Mouse (Mus musculus): ENCODE data around the gene Svbp. TPM values are rescaled to one million over a fixed set of nuclear protein-coding genes. Genes with fewer than 3 reads are reported as not detected.

Gene Svbp
- 290 and 301 TPM in 2 replicates for polyA plus RNA-seq (2014; fragmentation: Nextera tagmentation; extraction: Ambion mirVana)

DNA sequence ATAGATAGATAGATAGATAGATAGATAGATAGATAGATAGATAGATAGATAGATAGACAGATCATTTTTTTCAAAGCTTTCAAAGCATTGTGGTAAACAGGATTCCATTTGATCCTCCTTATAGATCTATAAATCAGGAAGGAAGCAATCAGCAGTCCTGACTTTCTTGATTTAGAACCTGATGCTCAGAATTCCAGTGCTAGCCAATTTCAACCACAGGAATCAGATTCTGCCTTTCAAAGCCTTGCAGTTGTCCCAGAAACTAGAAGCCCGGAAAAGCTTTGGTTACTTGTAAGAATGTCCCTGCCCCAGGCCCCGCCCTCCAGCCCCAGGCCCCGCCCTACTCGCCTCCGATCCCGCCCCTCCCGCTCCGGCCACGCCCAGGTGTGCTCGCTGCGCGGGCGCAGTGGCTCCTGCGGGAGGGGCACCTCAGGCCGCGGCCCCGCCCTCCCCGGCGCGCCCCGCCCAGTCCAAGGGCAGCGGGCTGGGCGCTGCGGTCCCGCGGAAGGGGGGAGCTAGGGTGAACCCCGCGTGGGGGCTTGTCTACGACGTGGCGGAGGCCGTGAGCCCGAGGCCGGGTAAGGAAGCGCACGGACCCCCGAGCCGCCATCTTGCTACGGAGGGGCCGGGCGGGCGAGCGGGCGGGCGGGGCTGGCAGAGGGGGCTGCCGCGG lies at the start of gene Svbp:
Svbp (plus strand) TSS at position 398 of the 673 bp plus-strand sequence.
- Histone ChIP-seq H3K9me3 (replicated peaks; ENCODE audit: control insufficient read depth, low read length) (no peaks in the 10 kb centered on the region), H3K4me1 (ENCODE audit: control insufficient read depth, insufficient read depth, low read length) (peaks cover 18% of the 10 kb centered on the region), H3K27me3 (replicated peaks; ENCODE audit: control insufficient read depth, insufficient read depth, low read length) (no peaks in the 10 kb centered on the region), H3K27ac (ENCODE audit: low read depth, low read length) (peak within 1 kb of the TSS; percentile 68), H3K9ac (ENCODE audit: low read length) (peak within 1 kb of the TSS; percentile 79), H3K4me3 (ENCODE audit: low read depth, low read length) (peak within 1 kb of the TSS; percentile 77), H3K4me2 (ENCODE audit: low read length) (peak within 1 kb of the TSS; percentile 76), H3K36me3 (ENCODE audit: control insufficient read depth, insufficient read depth, low read length) (0 out of 2 replicates have a peak, but pooled peaks cover 3% of the 10 kb centered on the region)
- under 1% methylated on average over 43 of the region's 47 CpGs for WGBS
- ATAC-seq (peak; percentile 90), DNase-seq (ENCODE audit: low spot score) (peak; percentile 87)

DNA sequence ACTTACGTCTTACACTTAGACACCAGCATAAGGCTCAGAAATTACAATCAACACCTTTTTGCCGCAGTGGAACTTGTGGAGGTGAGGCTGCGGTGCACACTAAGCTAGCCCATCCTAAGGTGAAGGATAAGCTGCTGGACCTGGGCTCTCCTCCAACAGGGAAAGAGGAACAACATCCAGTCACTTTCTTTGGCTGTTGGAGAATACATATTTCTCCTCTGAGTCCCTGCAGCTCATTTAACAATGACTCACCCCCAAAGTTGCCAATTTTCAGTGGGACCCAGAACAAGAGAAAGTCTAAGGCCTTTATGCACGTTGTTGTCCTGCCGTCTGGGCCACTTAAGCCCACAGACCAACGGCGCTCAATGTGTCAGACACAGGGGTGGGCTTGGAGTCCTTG lies 48.3 kb upstream of the Svbp start:
- no peak overlapping the region for H3K9ac ChIP-seq (ENCODE audit: low read length)
- H3K4me3 ChIP-seq (ENCODE audit: low read depth, low read length) = no peak overlapping the region
- no peak for DNase-seq (ENCODE audit: low spot score)
- no peak overlapping the region for H3K4me2 ChIP-seq (ENCODE audit: low read length)
- 82% methylated on average over 7 of the region's 7 CpGs for WGBS
- no peaks in the 10 kb centered on the region for H3K27me3 ChIP-seq (replicated peaks; ENCODE audit: control insufficient read depth, insufficient read depth, low read length)
- H3K4me1 ChIP-seq (ENCODE audit: control insufficient read depth, insufficient read depth, low read length) = no peaks in the 10 kb centered on the region
- H3K27ac ChIP-seq (ENCODE audit: low read depth, low read length) = no peak overlapping the region
- ATAC-seq = no peak
- H3K9me3 ChIP-seq (replicated peaks; ENCODE audit: control insufficient read depth, low read length) = no peaks in the 10 kb centered on the region
- no peaks in the 10 kb centered on the region for H3K36me3 ChIP-seq (ENCODE audit: control insufficient read depth, insufficient read depth, low read length)

DNA sequence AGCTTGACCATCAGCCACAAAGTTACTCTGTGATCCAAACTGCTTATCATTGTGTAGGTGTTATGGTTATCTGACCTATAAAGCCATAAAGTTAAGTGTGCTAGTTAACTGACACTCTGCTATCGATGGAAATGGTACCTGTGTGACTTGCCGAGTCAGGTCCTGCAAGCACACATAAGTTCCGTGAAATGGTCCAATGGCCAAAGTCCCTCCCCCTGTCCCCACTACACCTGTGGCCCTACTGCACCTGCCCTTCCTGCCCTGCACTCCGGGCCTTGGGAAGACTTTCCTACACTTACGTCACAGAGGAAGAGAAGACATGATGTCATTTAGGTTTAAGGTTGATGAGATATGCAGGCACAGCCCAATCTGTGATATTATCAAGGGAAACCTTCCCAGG lies 47.8 kb upstream of the Svbp start:
- DNase-seq (ENCODE audit: low spot score) (no peak), ATAC-seq (no peak)
- Histone ChIP-seq H3K9ac (ENCODE audit: low read length) (no peak overlapping the region), H3K4me3 (ENCODE audit: low read depth, low read length) (no peak overlapping the region), H3K36me3 (ENCODE audit: control insufficient read depth, insufficient read depth, low read length) (no peaks in the 10 kb centered on the region), H3K4me1 (ENCODE audit: control insufficient read depth, insufficient read depth, low read length) (no peaks in the 10 kb centered on the region), H3K9me3 (replicated peaks; ENCODE audit: control insufficient read depth, low read length) (no peaks in the 10 kb centered on the region), H3K4me2 (ENCODE audit: low read length) (no peak overlapping the region), H3K27me3 (replicated peaks; ENCODE audit: control insufficient read depth, insufficient read depth, low read length) (no peaks in the 10 kb centered on the region), H3K27ac (ENCODE audit: low read depth, low read length) (no peak overlapping the region)
- WGBS = 91% methylated on average over 5 of the region's 5 CpGs

DNA sequence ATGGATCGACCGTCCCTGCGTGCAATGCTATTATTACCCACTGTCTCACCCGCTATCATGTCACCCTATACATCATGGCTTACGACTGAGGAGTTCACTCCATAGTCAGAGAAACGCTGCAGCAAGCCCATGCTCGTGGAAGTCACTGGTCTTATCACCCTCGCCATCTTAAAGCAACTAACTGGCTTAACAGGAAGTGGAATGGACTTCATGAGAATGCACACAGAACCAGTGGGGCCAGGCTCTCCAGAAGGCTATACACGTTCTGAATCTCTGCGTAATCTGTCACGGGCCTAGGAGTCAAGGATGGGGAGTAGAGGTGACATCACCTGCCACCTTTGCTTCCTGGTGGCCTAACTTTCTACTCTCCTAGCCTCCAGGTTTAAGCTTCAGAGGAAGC lies 46.4 kb upstream of the Svbp start:
- Histone ChIP-seq H3K4me1 (ENCODE audit: control insufficient read depth, insufficient read depth, low read length) (no peaks in the 10 kb centered on the region), H3K9ac (ENCODE audit: low read length) (no peak overlapping the region), H3K36me3 (ENCODE audit: control insufficient read depth, insufficient read depth, low read length) (no peaks in the 10 kb centered on the region), H3K4me3 (ENCODE audit: low read depth, low read length) (no peak overlapping the region), H3K4me2 (ENCODE audit: low read length) (no peak overlapping the region), H3K27me3 (replicated peaks; ENCODE audit: control insufficient read depth, insufficient read depth, low read length) (no peaks in the 10 kb centered on the region), H3K27ac (ENCODE audit: low read depth, low read length) (no peak overlapping the region), H3K9me3 (replicated peaks; ENCODE audit: control insufficient read depth, low read length) (no peaks in the 10 kb centered on the region)
- DNase-seq (ENCODE audit: low spot score) (no peak), ATAC-seq (no peak)
- whole genome bisulfite sequencing = 90% methylated on average over 11 of the region's 11 CpGs

DNA sequence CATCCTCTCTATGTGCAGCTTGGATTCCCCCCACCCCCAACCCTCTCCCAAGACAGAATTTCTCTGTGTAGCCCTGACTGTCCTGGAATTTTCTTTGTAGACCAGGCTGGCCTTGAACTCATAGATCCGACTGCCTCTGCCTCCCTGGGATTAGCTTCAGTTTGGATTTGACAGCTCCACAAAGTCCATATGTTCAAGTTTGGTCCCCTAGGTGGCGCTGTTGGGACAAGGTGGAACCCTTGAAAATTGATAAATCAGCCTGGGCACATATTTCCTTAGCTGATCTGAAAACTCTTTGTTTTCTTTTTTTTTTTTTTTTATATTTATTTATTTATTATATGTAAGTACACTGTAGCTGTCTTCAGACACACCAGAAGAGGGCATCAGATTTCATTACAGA lies 37.9 kb upstream of the Svbp start:
- H3K36me3 ChIP-seq (ENCODE audit: control insufficient read depth, insufficient read depth, low read length) = no peaks in the 10 kb centered on the region
- no peak overlapping the region for H3K9ac ChIP-seq (ENCODE audit: low read length)
- no peaks in the 10 kb centered on the region for H3K4me1 ChIP-seq (ENCODE audit: control insufficient read depth, insufficient read depth, low read length)
- 31% methylated on average over 2 of the region's 2 CpGs for WGBS
- ATAC-seq (no peak), DNase-seq (ENCODE audit: low spot score) (peak; percentile 42)
- no peaks in the 10 kb centered on the region for H3K9me3 ChIP-seq (replicated peaks; ENCODE audit: control insufficient read depth, low read length)
- no peak overlapping the region for H3K4me2 ChIP-seq (ENCODE audit: low read length)
- no peak overlapping the region for H3K27ac ChIP-seq (ENCODE audit: low read depth, low read length)
- no peak overlapping the region for H3K4me3 ChIP-seq (ENCODE audit: low read depth, low read length)
- no peaks in the 10 kb centered on the region for H3K27me3 ChIP-seq (replicated peaks; ENCODE audit: control insufficient read depth, insufficient read depth, low read length)

DNA sequence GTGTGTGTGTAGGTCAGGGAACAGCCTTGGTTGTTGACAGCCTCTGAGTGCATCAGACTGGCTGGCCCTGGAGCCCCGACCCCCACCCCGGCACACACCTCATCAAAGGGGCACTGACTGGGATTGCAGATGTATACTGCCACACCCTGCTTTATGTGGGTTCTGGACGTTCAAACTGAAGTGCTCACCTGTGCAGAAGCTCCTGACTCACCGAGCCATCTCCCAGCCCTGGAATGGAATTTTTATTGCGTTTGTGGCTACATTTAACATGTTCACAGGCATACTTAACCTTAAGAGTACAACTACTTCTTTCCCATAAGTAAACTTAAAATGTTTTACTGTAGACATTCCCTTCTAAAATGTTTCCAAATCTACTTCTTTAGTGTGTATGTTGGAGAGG lies 37.2 kb upstream of the Svbp start:
- 84% methylated on average over 5 of the region's 5 CpGs for WGBS
- no peaks in the 10 kb centered on the region for H3K4me1 ChIP-seq (ENCODE audit: control insufficient read depth, insufficient read depth, low read length)
- H3K4me3 ChIP-seq (ENCODE audit: low read depth, low read length) = no peak overlapping the region
- H3K4me2 ChIP-seq (ENCODE audit: low read length) = no peak overlapping the region
- no peak overlapping the region for H3K27ac ChIP-seq (ENCODE audit: low read depth, low read length)
- no peak for ATAC-seq
- no peaks in the 10 kb centered on the region for H3K9me3 ChIP-seq (replicated peaks; ENCODE audit: control insufficient read depth, low read length)
- no peaks in the 10 kb centered on the region for H3K27me3 ChIP-seq (replicated peaks; ENCODE audit: control insufficient read depth, insufficient read depth, low read length)
- H3K9ac ChIP-seq (ENCODE audit: low read length) = no peak overlapping the region
- no peaks in the 10 kb centered on the region for H3K36me3 ChIP-seq (ENCODE audit: control insufficient read depth, insufficient read depth, low read length)
- DNase-seq (ENCODE audit: low spot score) = no peak

DNA sequence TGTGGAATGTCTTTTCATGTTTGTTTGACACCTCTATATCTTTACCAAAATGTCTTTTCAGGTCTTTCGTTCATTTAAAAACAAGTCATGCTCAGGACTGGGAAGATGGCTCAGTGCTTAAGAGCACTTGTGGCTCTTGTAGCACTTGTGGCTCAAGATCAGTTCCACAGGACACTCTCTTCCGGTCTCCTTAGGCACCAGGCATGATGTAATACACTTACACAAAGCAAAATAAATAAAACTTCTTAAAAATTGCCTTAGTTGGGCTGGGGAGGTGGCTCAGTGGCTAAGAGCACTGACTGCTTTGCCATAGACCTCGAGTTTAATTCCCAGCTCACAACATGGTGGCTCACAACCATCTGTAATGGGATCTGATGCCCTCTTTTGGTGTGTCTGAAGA lies 33.7 kb upstream of the Svbp start:
- no peaks in the 10 kb centered on the region for H3K4me1 ChIP-seq (ENCODE audit: control insufficient read depth, insufficient read depth, low read length)
- H3K4me3 ChIP-seq (ENCODE audit: low read depth, low read length) = no peak overlapping the region
- no peaks in the 10 kb centered on the region for H3K9me3 ChIP-seq (replicated peaks; ENCODE audit: control insufficient read depth, low read length)
- H3K4me2 ChIP-seq (ENCODE audit: low read length) = no peak overlapping the region
- no peak overlapping the region for H3K27ac ChIP-seq (ENCODE audit: low read depth, low read length)
- WGBS = 74% methylated on average over 3 of the region's 3 CpGs
- no peaks in the 10 kb centered on the region for H3K36me3 ChIP-seq (ENCODE audit: control insufficient read depth, insufficient read depth, low read length)
- ATAC-seq (no peak), DNase-seq (ENCODE audit: low spot score) (no peak)
- H3K9ac ChIP-seq (ENCODE audit: low read length) = no peak overlapping the region
- no peaks in the 10 kb centered on the region for H3K27me3 ChIP-seq (replicated peaks; ENCODE audit: control insufficient read depth, insufficient read depth, low read length)

DNA sequence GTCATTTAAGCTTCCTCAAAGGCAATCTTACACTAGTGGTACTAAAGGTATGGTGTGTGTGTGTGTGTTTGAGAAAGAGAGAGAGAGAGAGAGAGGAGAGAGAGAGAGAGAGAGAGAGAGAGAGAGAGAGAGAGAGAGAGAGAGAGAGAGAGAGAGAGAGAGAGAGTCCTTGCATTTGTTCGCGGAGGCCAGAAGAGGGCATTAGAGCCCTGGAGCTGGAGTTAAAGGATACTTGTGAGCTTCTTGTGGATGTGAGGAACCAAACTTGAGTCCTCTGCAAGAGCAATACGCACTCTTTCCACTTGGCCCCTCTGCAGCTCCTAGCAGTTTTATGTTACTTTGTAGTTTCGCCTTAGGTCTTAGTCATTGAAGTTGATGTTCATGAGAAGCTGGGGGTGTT lies 32.1 kb upstream of the Svbp start:
- Histone ChIP-seq H3K9me3 (replicated peaks; ENCODE audit: control insufficient read depth, low read length) (no peaks in the 10 kb centered on the region), H3K4me1 (ENCODE audit: control insufficient read depth, insufficient read depth, low read length) (no peaks in the 10 kb centered on the region), H3K27me3 (replicated peaks; ENCODE audit: control insufficient read depth, insufficient read depth, low read length) (no peaks in the 10 kb centered on the region), H3K36me3 (ENCODE audit: control insufficient read depth, insufficient read depth, low read length) (peaks cover 2% of the 10 kb centered on the region; the same call in 1 of the 2 replicates), H3K4me2 (ENCODE audit: low read length) (no peak overlapping the region), H3K9ac (ENCODE audit: low read length) (no peak overlapping the region), H3K27ac (ENCODE audit: low read depth, low read length) (no peak overlapping the region), H3K4me3 (ENCODE audit: low read depth, low read length) (no peak overlapping the region)
- no peak for ATAC-seq
- WGBS = 92% methylated on average over 4 of the region's 4 CpGs
- DNase-seq (ENCODE audit: low spot score) = no peak

DNA sequence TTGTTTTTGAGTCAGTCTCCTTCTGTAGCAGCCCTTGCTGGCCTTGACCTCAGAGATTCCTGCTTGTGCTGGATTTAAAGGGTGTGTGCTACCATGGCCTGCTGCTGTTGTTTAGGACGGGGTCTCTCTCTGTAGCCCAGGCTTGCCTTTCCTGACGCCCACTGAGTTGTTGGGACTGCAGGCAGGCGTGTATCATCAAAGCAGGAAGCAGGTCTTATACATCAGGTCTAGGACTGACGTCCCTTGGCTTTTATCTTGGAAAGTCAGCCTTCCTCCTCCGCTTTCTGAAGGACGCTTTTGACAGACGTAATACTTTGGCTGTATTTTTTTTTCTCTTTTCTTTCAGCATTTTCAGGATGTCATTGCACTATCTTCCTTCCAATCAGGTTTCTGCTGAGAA lies 29.2 kb upstream of the Svbp start:
- Histone ChIP-seq H3K9ac (ENCODE audit: low read length) (no peak overlapping the region), H3K4me1 (ENCODE audit: control insufficient read depth, insufficient read depth, low read length) (no peaks in the 10 kb centered on the region), H3K4me3 (ENCODE audit: low read depth, low read length) (no peak overlapping the region), H3K9me3 (replicated peaks; ENCODE audit: control insufficient read depth, low read length) (no peaks in the 10 kb centered on the region), H3K4me2 (ENCODE audit: low read length) (no peak overlapping the region), H3K27me3 (replicated peaks; ENCODE audit: control insufficient read depth, insufficient read depth, low read length) (no peaks in the 10 kb centered on the region), H3K27ac (ENCODE audit: low read depth, low read length) (no peak overlapping the region), H3K36me3 (ENCODE audit: control insufficient read depth, insufficient read depth, low read length) (peaks cover 26% of the 10 kb centered on the region)
- 83% methylated on average over 7 of the region's 7 CpGs for WGBS
- DNase-seq (ENCODE audit: low spot score) = no peak
- no peak for ATAC-seq

Data from forebrain, embryonic 14.5 days (tissue).